Mouse (Mus musculus): Measurements from ENCODE around the gene Ddi1. TPM values are rescaled to one million over a fixed set of nuclear protein-coding genes. Genes with fewer than 3 reads are reported as not detected.

Gene Ddi1
- polyA plus RNA-seq, 1 experiment from 2014 or later: 0.55 TPM

Other genes with a start within 250 kb of the Ddi1 start
- 10.5 and 13.5 TPM in 2 replicates for gene Pdgfd, start 101.3 kb downstream of the Ddi1 start, polyA plus RNA-seq (2014; fragmentation: Nextera tagmentation; extraction: Ambion mirVana)